Mouse (Mus musculus) thymus, adult 2 months (tissue): ENCODE measurements at regions not wholly inside any gene's neighbourhood (a gene's known extent, or its start where the extent isn't known, plus 50 kb on each side); places are given as distances from the start of the nearest gene placed in this dataset.

Experiments
- DNase-seq: peaks from one replicate; pipeline ENCODE4 v3.0.0; 2021
- H3K27ac ChIP-seq: fragments of 200-500 bp; 2 replicates; pipeline ENCODE4 v1.5.1; 2012; ENCODE audit warnings: low read length, control low read depth; ENCODE audit not compliant: control insufficient read depth, insufficient read depth
- H3K27me3 ChIP-seq: fragments of 200-500 bp; 2 replicates; pipeline ENCODE4 v1.6.1; 2012; ENCODE audit warnings: mild to moderate bottlenecking, low read length, moderate library complexity, mixed read lengths; ENCODE audit not compliant: control insufficient read depth, insufficient read depth
- H3K36me3 ChIP-seq: fragments of 200-500 bp; 2 replicates; pipeline ENCODE4 v1.6.1; 2012; ENCODE audit warnings: mild to moderate bottlenecking, low read length, moderate library complexity; ENCODE audit not compliant: control insufficient read depth, insufficient read depth
- H3K4me1 ChIP-seq: fragments of 200-500 bp; replicated peaks from 2 replicates; pipeline ENCODE4 v1.6.1; 2012; ENCODE audit warnings: low read length; ENCODE audit not compliant: control insufficient read depth, insufficient read depth
- H3K4me3 ChIP-seq: fragments of 200-500 bp; 2 replicates; pipeline ENCODE4 v1.5.1; 2012; ENCODE audit warnings: mild to moderate bottlenecking, low read length, control low read depth, moderate library complexity; ENCODE audit not compliant: control insufficient read depth, insufficient read depth
- CTCF ChIP-seq: fragments of 200-500 bp; IDR thresholded peaks from 2 replicates; pipeline ENCODE4 v1.5.1; 2012; ENCODE audit warnings: mild to moderate bottlenecking, control low read depth, low read length, moderate library complexity, borderline replicate concordance; ENCODE audit not compliant: control insufficient read depth, poor library complexity, insufficient read depth; ENCODE audit errors: extremely low read depth
- POLR2A ChIP-seq: fragments of 200-500 bp; IDR thresholded peaks from 2 replicates; pipeline ENCODE4 v1.6.1; 2012; ENCODE audit warnings: mild to moderate bottlenecking, low read length, control low read depth, moderate library complexity; ENCODE audit not compliant: control insufficient read depth, poor library complexity, insufficient read depth; ENCODE audit errors: extremely low read depth
- WGBS: fragments of 180-500 bp; shearing (Covaris S2); methylation state at CpG from one replicate; pipeline ENCODE4 v1.1.7; 2018; 5-methylcytosine and 5-hydroxymethylcytosine counted together

- 89% methylated on average over 3 of the region's 3 CpGs for WGBS
- Histone ChIP-seq H3K36me3 (no peaks in the 10 kb centered on the region), H3K27me3 (no peaks in the 10 kb centered on the region), H3K4me3 (no peak overlapping the region), H3K4me1 (no peaks in the 10 kb centered on the region), H3K27ac (no peak overlapping the region)
- TF ChIP-seq CTCF (no peak), POLR2A (no peak)
- DNase-seq = no peak
Measured at GRCm38 (mm10) chr6:102977122-102977521, 404.2 kb upstream of the Cntn3 start.

- Histone ChIP-seq H3K4me3 (no peak overlapping the region), H3K27ac (no peak overlapping the region), H3K27me3 (no peaks in the 10 kb centered on the region), H3K36me3 (no peaks in the 10 kb centered on the region), H3K4me1 (no peaks in the 10 kb centered on the region)
- WGBS = 93% methylated on average over 2 of the region's 2 CpGs
- no peak for TF ChIP-seq POLR2A
- no peak for TF ChIP-seq CTCF
- DNase-seq = no peak
Measured at GRCm38 (mm10) chr6:103023326-103023725, 450.4 kb upstream of the Cntn3 start.

- H3K27me3 ChIP-seq = no peaks in the 10 kb centered on the region
- DNase-seq = no peak
- H3K4me1 ChIP-seq = no peaks in the 10 kb centered on the region
- WGBS = 90% methylated on average over 2 of the region's 2 CpGs
- no peak overlapping the region for H3K4me3 ChIP-seq
- TF ChIP-seq POLR2A (no peak), CTCF (no peak)
- H3K36me3 ChIP-seq = no peaks in the 10 kb centered on the region
- H3K27ac ChIP-seq = no peak overlapping the region
Measured at GRCm38 (mm10) chr6:103024006-103024405, 451.1 kb upstream of the Cntn3 start.

GRCm38 (mm10) chr6:103028150-103028549 is 455.2 kb upstream of the Cntn3 start:
- no peak for DNase-seq
- Histone ChIP-seq H3K4me1 (no peaks in the 10 kb centered on the region), H3K4me3 (no peak overlapping the region), H3K27ac (no peak overlapping the region), H3K27me3 (no peaks in the 10 kb centered on the region), H3K36me3 (no peaks in the 10 kb centered on the region)
- TF ChIP-seq POLR2A = no peak
- no peak for TF ChIP-seq CTCF
- WGBS = 98% methylated on average over 1 of the region's 1 CpGs

GRCm38 (mm10) chr6:103033418-103033817 is 460.5 kb upstream of the Cntn3 start:
- no peaks in the 10 kb centered on the region for H3K4me1 ChIP-seq
- no peak overlapping the region for H3K4me3 ChIP-seq
- H3K36me3 ChIP-seq = no peaks in the 10 kb centered on the region
- 13% methylated on average over 4 of the region's 4 CpGs for WGBS
- H3K27me3 ChIP-seq = no peaks in the 10 kb centered on the region
- TF ChIP-seq CTCF = no peak
- H3K27ac ChIP-seq = no peak overlapping the region
- DNase-seq = no peak

GRCm38 (mm10) chr6:103033919-103034318 is 461.0 kb upstream of the Cntn3 start:
- 1% methylated on average over 7 of the region's 7 CpGs for WGBS
- no peak overlapping the region for H3K4me3 ChIP-seq

GRCm38 (mm10) chr6:103060591-103060990 is 449.8 kb upstream of the Chl1 start:
- TF ChIP-seq POLR2A (no peak), CTCF (no peak)
- no peak overlapping the region for H3K4me3 ChIP-seq
- no peaks in the 10 kb centered on the region for H3K4me1 ChIP-seq
- H3K36me3 ChIP-seq = no peaks in the 10 kb centered on the region
- no peak overlapping the region for H3K27ac ChIP-seq
- WGBS = 95% methylated on average over 5 of the region's 5 CpGs
- DNase-seq = no peak
- no peaks in the 10 kb centered on the region for H3K27me3 ChIP-seq

More at GRCm38 (mm10) chr6:103033919-103034318, 461.0 kb upstream of the Cntn3 start:
- TF ChIP-seq CTCF (no peak), POLR2A (no peak)
- Histone ChIP-seq H3K36me3 (no peaks in the 10 kb centered on the region), H3K27me3 (no peaks in the 10 kb centered on the region), H3K27ac (no peak overlapping the region), H3K4me1 (no peaks in the 10 kb centered on the region)
- no peak for DNase-seq
